ENCODE assay signal across 12 mouse cellular contexts in the genomic region with DNA sequence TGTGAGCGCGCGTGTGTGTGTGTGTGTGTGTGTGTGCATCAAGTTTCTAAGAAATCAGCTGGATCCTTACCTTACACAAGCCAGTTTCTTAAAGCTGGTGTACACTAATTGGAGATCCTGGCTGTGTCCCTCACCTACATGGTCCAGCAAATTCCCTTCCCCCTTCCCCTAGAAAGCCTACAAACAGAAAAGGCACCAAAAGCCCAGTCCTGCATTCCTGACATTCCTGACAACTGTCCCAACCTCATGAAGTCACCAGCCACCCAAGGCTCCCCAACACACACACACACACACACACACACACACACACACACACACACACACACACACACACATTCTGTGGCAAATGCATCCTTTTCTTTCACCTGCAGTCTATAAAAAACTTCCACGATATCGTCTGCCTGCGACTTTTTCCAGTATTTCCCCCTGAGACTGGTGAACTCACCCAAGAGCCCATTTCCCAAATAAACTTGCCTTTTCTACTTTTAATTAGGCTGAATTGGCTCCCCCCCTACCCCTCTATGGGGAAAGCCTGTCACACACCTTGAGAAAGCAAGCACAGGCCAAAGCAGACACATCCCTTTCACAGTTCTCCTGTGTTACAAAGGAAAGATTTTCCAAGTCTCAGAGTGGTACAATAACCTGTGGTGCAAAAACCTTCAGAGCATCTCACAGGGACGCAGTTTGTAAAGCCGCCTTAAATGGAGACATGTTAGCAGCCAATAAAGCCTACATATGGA.
A peak's percentile ranks its signal among the peaks of the same experiment; 100 is the strongest.
DNase-seq lines count a peak whose midpoint lies in the region; ATAC-seq and TF ChIP-seq lines count a peak whose summit lies in the region.
"Had no signal": no experiment of that assay in that cellular context is flagged by ENCODE, and none has a peak within 500 bp of the region (broad histone marks: within the 10 kb centered on the region; RNA-seq: fewer than 3 reads in every experiment).

No protein-coding gene starts in this region.

- in situ Hi-C loops in ES-E14 (cut with MboI; ENCODE audit: low sequenced_read_pairs in 2 of 2, unreplicated experiment in 2 of 2) = no loop called here

- H3K27ac ChIP-seq in heart, embryonic 15.5 days = peak overlapping the region; percentile 14; the same call in 1 of the 2 replicates
- peak overlapping the region; percentile 63; the same call in 1 of the 2 replicates for H3K27ac ChIP-seq in ES-E14 (ENCODE audit: insufficient read depth, low read depth, low read length, poor library complexity, severe bottlenecking)
- 0 out of 2 replicates have a peak overlapping the region, but pooled peaks have one; percentile 48 for H3K27ac ChIP-seq in embryonic facial prominence, embryonic 10.5 days (replicated peaks)
- no peak overlapping the region for H3K27ac ChIP-seq in forebrain, embryonic 10.5 days
- H3K27ac ChIP-seq: embryonic facial prominence, embryonic 12.5 days had no signal

- no peak for DNase-seq in heart, postnatal 4 days
- no peak for DNase-seq in ES-E14 (ENCODE audit: low read depth, low spot score)
- peak; percentile 20 for DNase-seq in embryonic facial prominence, embryonic 10.5 days (ENCODE audit: low spot score)
- DNase-seq in kidney, postnatal 36 days = peak; percentile 36 to 58
- DNase-seq in cerebellum, adult 9-11 months = no peak
- DNase-seq in forebrain, embryonic 10.5 days (ENCODE audit: extremely low spot score, low spot score) = no peak
- DNase-seq in B cell, adult 2 months = no peak

- ATAC-seq in heart, embryonic 15.5 days (replicated peaks; ENCODE audit: insufficient number of reproducible peaks, insufficient read depth, low FRiP score, low read depth) = no peak
- ATAC-seq: forebrain, embryonic 16.5 days had no signal

- no peaks in the 10 kb centered on the region for H3K9me3 ChIP-seq in heart, embryonic 15.5 days (replicated peaks)
- no peaks in the 10 kb centered on the region for H3K9me3 ChIP-seq in ES-E14 (ENCODE audit: control insufficient read depth, insufficient read depth, low read depth, low read length)
- H3K9me3 ChIP-seq in embryonic facial prominence, embryonic 10.5 days = no peaks in the 10 kb centered on the region
- H3K9me3 ChIP-seq in forebrain, embryonic 10.5 days = no peaks in the 10 kb centered on the region
- H3K9me3 ChIP-seq: embryonic facial prominence, embryonic 12.5 days had no signal

- H3K4me3 ChIP-seq in heart, embryonic 15.5 days = no peak overlapping the region
- no peak overlapping the region for H3K4me3 ChIP-seq in ES-E14 (ENCODE audit: insufficient read depth in 1 of 2, low read depth in 1 of 2, low read length in 2 of 2, poor library complexity in 1 of 2, severe bottlenecking in 1 of 2)
- no peak overlapping the region for H3K4me3 ChIP-seq in embryonic facial prominence, embryonic 10.5 days
- no peak overlapping the region for H3K4me3 ChIP-seq in forebrain, embryonic 10.5 days
- H3K4me3 ChIP-seq: embryonic facial prominence, embryonic 12.5 days; megakaryocyte, embryonic 14.5 days had no signal

- H3K4me1 ChIP-seq in heart, embryonic 15.5 days (replicated peaks) = peaks cover 8% of the 10 kb centered on the region
- H3K4me1 ChIP-seq in ES-E14 (ENCODE audit: control insufficient read depth in 2 of 2, insufficient read depth in 2 of 2, low read length in 2 of 2, poor library complexity in 1 of 2) = peaks cover 1 to 10% of the 10 kb centered on the region in 2 experiments; a peak in 3 of 4 replicates
- H3K4me1 ChIP-seq in embryonic facial prominence, embryonic 10.5 days = peaks cover 15% of the 10 kb centered on the region
- H3K4me1 ChIP-seq in forebrain, embryonic 10.5 days = peaks cover 15% of the 10 kb centered on the region
- H3K4me1 ChIP-seq: embryonic facial prominence, embryonic 12.5 days had no signal

- 63% methylated on average over 8 of the region's 8 CpGs for WGBS in heart, embryonic 15.5 days
- WGBS in embryonic facial prominence, embryonic 10.5 days = 67% methylated on average over 8 of the region's 8 CpGs
- 73% methylated on average over 8 of the region's 8 CpGs for WGBS in forebrain, embryonic 10.5 days

- no peak overlapping the region for H3K9ac ChIP-seq in heart, embryonic 15.5 days
- H3K9ac ChIP-seq in ES-E14 (ENCODE audit: insufficient read depth, low read depth, low read length, poor library complexity, severe bottlenecking) = no peak overlapping the region
- H3K9ac ChIP-seq: embryonic facial prominence, embryonic 12.5 days had no signal

- no peaks in the 10 kb centered on the region for H3K36me3 ChIP-seq in heart, embryonic 15.5 days
- no peaks in the 10 kb centered on the region for H3K36me3 ChIP-seq in ES-E14 (ENCODE audit: control insufficient read depth, insufficient read depth, low read length, poor library complexity, severe bottlenecking)
- no peaks in the 10 kb centered on the region for H3K36me3 ChIP-seq in embryonic facial prominence, embryonic 10.5 days (replicated peaks)
- no peaks in the 10 kb centered on the region for H3K36me3 ChIP-seq in forebrain, embryonic 10.5 days (replicated peaks)
- H3K36me3 ChIP-seq: embryonic facial prominence, embryonic 12.5 days had no signal

- no peak overlapping the region for H3K4me2 ChIP-seq in heart, embryonic 15.5 days
- H3K4me2 ChIP-seq: embryonic facial prominence, embryonic 12.5 days; liver, embryonic 11.5 days had no signal

- no peaks in the 10 kb centered on the region for H3K27me3 ChIP-seq in heart, embryonic 15.5 days
- no peaks in the 10 kb centered on the region for H3K27me3 ChIP-seq in embryonic facial prominence, embryonic 10.5 days (replicated peaks; ENCODE audit: low read depth, poor library complexity, severe bottlenecking)
- no peaks in the 10 kb centered on the region for H3K27me3 ChIP-seq in forebrain, embryonic 10.5 days (ENCODE audit: poor library complexity, severe bottlenecking)
- H3K27me3 ChIP-seq: embryonic facial prominence, embryonic 12.5 days; megakaryocyte, embryonic 14.5 days had no signal

TF ChIP-seq in ES-E14, 5 proteins besides CTCF, POLR2A, EP300 and RAD21:
- no peak for TF ChIP-seq CHD2 (IDR thresholded peaks at IDR 0.05; ENCODE audit: low read depth, low read length)
- no peak for TF ChIP-seq HCFC1 (IDR thresholded peaks at IDR 0.05; ENCODE audit: borderline replicate concordance, insufficient read depth, low read length)
- no peak for TF ChIP-seq MAFK (IDR thresholded peaks at IDR 0.05; ENCODE audit: insufficient read depth, low read depth, low read length)
- TF ChIP-seq ZC3H11A (IDR thresholded peaks at IDR 0.05; ENCODE audit: borderline replicate concordance, low read depth, low read length) = no peak
- no peak for TF ChIP-seq ZNF384 (IDR thresholded peaks at IDR 0.05; ENCODE audit: low read depth, low read length)

Comparison
In these comparisons a context has a peak if more than half of its experiments do, and no peak if none do; other contexts are left out.
1. DNase-seq: peak in embryonic facial prominence, embryonic 10.5 days (single experiment) and kidney, postnatal 36 days (2 of 2); none in heart, postnatal 4 days (single experiment), ES-E14 (single experiment), cerebellum, adult 9-11 months (single experiment), forebrain, embryonic 10.5 days (single experiment) and B cell, adult 2 months (0 of 2).